Mouse (Mus musculus) kidney, adult 2 months (tissue): ENCODE measurements at regions not wholly inside any gene's neighbourhood (a gene's known extent, or its start where the extent isn't known, plus 50 kb on each side); places are given as distances from the start of the nearest gene placed in this dataset.

Experiments used
- DNase-seq: peaks from one replicate; pipeline ENCODE4 v3.0.0; 2021
- H3K27ac ChIP-seq: fragments of 200-500 bp; 2 replicates; pipeline ENCODE4 v1.5.1; 2012; ENCODE audit warnings: low read depth, low read length, control low read depth, inconsistent platforms; ENCODE audit not compliant: insufficient read depth
- H3K27me3 ChIP-seq: fragments of 200-500 bp; replicated peaks from 2 replicates; pipeline ENCODE4 v1.6.1; 2012; ENCODE audit warnings: mild to moderate bottlenecking, moderate library complexity, low read length, inconsistent platforms; ENCODE audit not compliant: control insufficient read depth, insufficient read depth
- H3K36me3 ChIP-seq: fragments of 200-500 bp; 2 replicates; pipeline ENCODE4 v1.6.1; 2012; ENCODE audit warnings: mild to moderate bottlenecking, moderate library complexity, low read length, inconsistent platforms; ENCODE audit not compliant: control insufficient read depth, insufficient read depth
- H3K4me1 ChIP-seq: fragments of 200-500 bp; 2 replicates; pipeline ENCODE4 v1.6.1; 2011; ENCODE audit warnings: low read length; ENCODE audit not compliant: control insufficient read depth, insufficient read depth
- H3K4me3 ChIP-seq: fragments of 200-500 bp; 2 replicates; pipeline ENCODE4 v1.5.1; 2011; ENCODE audit warnings: mild to moderate bottlenecking, low read depth, low read length, control low read depth; ENCODE audit not compliant: insufficient read depth
- CTCF ChIP-seq: fragments of 200-500 bp; conservative IDR thresholded peaks from 2 replicates; pipeline ENCODE4 v1.5.1; 2011; ENCODE audit warnings: low read depth, mild to moderate bottlenecking, control low read depth, low read length, moderate library complexity, mixed read lengths; ENCODE audit not compliant: insufficient read depth, insufficient read length
- POLR2A ChIP-seq: fragments of 200-500 bp; IDR thresholded peaks from one replicate; pipeline ENCODE4 v1.6.1; 2011; ENCODE audit warnings: low read depth, low read length, control low read depth
- WGBS: fragments of 180-500 bp; shearing (Covaris S2); methylation state at CpG from one replicate; pipeline ENCODE4 v1.1.7; 2018; 5-methylcytosine and 5-hydroxymethylcytosine counted together

DNA sequence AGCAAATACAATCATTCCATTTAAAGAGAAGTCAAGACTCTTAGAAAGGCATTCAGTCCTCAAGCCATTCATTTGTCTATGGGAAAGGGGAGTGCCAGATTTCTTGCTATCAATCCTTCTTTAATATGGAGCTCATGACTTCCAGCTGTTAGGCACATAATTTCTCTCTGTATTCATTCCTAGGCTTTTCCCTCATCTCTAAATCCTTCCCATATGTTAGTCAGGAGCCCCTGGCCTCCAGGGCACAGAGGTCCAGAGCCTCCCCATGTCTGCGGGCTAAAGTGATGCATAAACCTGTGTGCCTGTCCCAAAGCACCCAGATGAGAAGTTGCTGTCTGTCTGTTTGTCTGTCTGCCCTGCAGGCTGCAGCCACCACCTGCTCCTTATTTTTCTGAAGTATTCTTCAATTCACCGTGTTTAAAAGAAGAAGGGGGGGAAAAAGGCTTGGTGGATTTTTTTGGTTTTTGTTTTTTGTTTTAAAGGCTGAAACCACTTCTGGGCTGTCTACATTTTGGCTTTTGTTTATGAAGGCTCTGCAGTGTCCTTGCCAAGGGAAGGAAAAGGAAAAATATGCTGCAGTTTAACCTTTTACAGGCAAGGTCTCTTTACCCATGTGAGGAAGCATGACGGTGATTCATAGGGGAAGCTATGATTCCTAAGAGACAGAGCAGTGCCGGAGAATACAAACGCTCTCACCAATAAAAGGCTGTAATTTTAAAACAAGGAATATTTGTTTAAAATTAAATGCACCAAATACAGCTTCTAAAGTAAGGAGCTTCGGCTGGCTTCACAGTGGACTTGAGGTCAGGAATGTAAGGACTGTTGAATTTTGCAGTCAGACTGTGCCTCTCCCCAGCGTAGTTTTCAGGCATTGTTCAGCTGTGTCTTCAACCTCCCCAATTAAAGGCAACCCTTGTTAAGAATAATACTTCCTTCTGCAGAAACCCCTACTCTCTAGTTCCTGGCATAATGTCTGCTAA, 379.0 kb downstream of the Atp23 start:
- Histone ChIP-seq H3K4me3 (no peak overlapping the region), H3K27ac (no peak overlapping the region), H3K36me3 (no peaks in the 10 kb centered on the region), H3K27me3 (no peaks in the 10 kb centered on the region), H3K4me1 (no peaks in the 10 kb centered on the region)
- no peak for TF ChIP-seq CTCF
- TF ChIP-seq POLR2A = no peak
- WGBS = 46% methylated on average over 7 of the region's 7 CpGs
- DNase-seq = no peak

DNA sequence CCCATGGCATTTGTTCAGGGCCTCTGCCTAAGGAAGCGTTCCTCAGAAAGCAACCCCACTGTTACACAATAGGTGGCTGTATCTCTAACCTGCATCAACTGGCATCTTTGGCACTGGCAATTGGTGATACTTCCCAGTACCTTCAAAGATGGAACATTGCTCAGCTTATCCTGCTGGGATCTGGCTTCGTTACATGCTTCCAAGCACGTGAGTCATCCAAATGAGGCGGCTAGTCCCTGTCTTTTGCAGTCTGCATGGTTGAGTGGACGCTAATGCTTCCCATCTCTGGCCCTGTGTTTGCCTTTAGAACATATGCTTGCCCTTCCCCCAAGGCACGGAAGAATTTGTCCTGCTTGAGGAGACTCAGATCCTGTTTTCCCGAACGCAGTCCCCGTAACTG, 380.2 kb downstream of the Atp23 start:
- Histone ChIP-seq H3K27ac (no peak overlapping the region), H3K27me3 (no peaks in the 10 kb centered on the region), H3K36me3 (no peaks in the 10 kb centered on the region), H3K4me1 (no peaks in the 10 kb centered on the region), H3K4me3 (no peak overlapping the region)
- 66% methylated on average over 9 of the region's 9 CpGs for WGBS
- TF ChIP-seq CTCF = no peak
- TF ChIP-seq POLR2A = no peak
- no peak for DNase-seq

DNA sequence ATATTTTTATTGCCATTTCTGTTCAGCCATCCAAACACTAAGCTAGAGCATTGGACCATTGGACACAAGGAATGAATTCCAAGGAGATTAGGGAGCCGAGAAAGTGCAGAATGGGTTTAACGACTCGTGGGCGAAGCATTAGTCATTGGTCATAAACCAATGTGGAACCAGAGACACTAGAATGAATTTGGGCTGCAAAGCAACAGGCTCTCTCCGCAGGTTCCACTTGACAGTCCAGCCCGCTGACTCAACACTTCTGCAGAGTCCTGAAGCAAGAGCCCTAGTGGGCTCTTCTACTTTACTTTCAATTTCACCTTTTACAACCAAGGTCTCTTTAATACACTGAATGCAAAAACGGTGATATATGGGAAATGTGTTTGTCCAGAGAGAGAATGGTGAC, 388.0 kb downstream of the Atp23 start:
- Histone ChIP-seq H3K4me1 (no peaks in the 10 kb centered on the region), H3K27me3 (no peaks in the 10 kb centered on the region), H3K27ac (no peak overlapping the region), H3K36me3 (no peaks in the 10 kb centered on the region), H3K4me3 (no peak overlapping the region)
- 34% methylated on average over 7 of the region's 7 CpGs for WGBS
- TF ChIP-seq CTCF (no peak), POLR2A (no peak)
- peak; percentile 23 for DNase-seq

DNA sequence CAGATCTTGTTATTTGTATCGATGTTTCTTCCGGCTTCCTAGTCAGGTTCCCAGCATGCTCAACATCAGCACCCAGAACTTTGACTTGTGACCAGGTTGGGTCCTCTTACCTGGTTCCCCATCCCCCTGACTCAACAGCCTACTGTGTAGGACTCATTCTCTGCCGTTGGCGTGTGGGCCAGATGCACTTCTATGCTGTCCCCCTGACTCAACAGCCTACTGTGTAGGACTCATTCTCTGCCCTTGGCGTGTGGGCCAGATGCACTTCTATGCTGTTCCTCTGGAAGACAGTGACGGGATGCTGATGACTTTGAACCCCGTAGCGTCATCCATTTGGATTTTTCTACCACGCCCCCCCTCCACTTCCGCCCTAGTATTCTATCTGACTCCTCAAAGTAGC, 389.6 kb downstream of the Atp23 start:
- WGBS = 96% methylated on average over 10 of the region's 10 CpGs
- DNase-seq = peak; percentile 90
- Histone ChIP-seq H3K36me3 (no peaks in the 10 kb centered on the region), H3K4me1 (no peaks in the 10 kb centered on the region), H3K27ac (no peak overlapping the region), H3K27me3 (no peaks in the 10 kb centered on the region), H3K4me3 (no peak overlapping the region)
- no peak for TF ChIP-seq POLR2A
- TF ChIP-seq CTCF = no peak

DNA sequence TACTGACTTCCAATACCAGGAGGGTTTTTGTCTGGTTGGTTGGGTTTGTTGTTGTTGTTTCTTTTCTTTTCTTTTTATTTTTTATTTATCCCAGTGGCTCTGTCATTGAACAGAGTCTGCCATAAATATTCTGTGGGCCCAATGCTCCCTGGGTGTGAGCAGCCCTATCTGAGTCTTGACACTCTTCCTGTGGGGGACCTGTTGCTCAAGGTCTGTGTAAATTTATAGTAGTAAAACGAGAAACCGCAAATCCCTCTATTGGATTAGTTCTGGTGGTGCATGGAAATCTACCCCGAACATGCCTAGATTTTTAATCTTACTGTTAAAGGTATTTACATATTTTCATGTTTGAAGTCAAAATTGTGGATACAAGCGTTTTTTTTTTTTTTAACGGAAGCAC, 395.2 kb downstream of the Atp23 start:
- WGBS = 85% methylated on average over 5 of the region's 5 CpGs
- Histone ChIP-seq H3K27ac (no peak overlapping the region), H3K27me3 (no peaks in the 10 kb centered on the region), H3K4me3 (no peak overlapping the region), H3K36me3 (no peaks in the 10 kb centered on the region), H3K4me1 (no peaks in the 10 kb centered on the region)
- TF ChIP-seq POLR2A = no peak
- no peak for TF ChIP-seq CTCF
- no peak for DNase-seq

DNA sequence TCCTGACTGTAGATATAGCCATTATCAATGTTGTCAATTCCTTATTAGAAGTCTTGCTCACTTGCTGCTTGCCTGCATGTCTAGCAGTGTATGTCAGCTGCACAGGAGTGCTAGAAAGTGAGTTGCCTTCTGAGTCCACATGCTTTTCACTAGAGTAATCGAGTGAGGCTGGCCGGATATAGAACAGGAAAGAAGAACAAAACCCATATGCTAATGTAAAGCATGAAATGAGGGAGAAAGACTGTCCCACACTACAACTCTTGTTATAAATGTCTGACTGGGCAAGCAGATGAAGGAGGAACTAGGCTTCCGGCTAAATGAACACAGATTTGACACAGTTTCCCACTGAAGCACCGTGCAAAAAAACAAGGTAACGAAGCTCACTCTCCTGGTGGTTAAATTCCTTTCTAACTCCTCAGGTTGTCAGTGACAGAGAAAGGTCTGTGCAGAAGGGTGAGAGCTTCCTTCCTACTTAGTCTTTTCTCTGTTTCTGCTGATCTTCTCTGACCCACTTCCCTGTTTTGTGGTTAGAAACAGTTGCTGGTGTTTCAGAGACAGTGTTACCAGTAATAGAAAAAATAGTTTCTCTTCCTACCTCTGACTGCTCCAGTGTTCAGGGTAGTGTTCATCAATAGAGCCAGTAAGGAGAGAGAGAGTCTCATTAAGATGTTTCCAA, 399.0 kb downstream of the Atp23 start:
- 65% methylated on average over 5 of the region's 5 CpGs for WGBS
- peak; percentile 8 for DNase-seq
- no peaks in the 10 kb centered on the region for H3K4me1 ChIP-seq
- no peak overlapping the region for H3K4me3 ChIP-seq
- no peak for TF ChIP-seq CTCF
- TF ChIP-seq POLR2A = no peak
- no peaks in the 10 kb centered on the region for H3K36me3 ChIP-seq
- H3K27me3 ChIP-seq = no peaks in the 10 kb centered on the region
- no peak overlapping the region for H3K27ac ChIP-seq

DNA sequence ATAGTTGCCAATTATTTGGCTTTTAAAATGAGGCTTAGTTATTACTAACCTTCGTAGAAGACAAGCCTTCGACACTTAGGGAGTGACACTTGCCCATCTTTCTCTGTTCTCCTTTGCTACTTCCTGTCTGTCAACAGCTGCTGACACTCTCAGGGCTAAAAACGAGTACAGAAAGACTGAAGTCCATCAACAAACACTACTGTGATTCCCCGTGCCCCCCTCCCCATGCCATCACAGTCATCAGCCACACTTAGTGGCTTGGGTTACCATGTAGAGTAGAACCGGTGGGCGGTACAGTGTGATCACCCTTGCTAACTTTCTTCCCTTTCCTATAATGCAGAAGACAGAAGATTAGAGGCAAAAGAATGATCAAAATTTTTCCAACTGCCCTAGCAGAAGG, 402.4 kb downstream of the Atp23 start:
- H3K36me3 ChIP-seq = no peaks in the 10 kb centered on the region
- no peak overlapping the region for H3K4me3 ChIP-seq
- H3K27me3 ChIP-seq = no peaks in the 10 kb centered on the region
- TF ChIP-seq POLR2A (no peak), CTCF (no peak)
- no peaks in the 10 kb centered on the region for H3K4me1 ChIP-seq
- 85% methylated on average over 6 of the region's 6 CpGs for WGBS
- H3K27ac ChIP-seq = no peak overlapping the region
- no peak for DNase-seq
